Mouse (Mus musculus) spleen, adult 2 months (tissue): ENCODE results near the gene Atl3.

Experiments
- CTCF ChIP-seq: fragments of 200-500 bp; IDR thresholded peaks from 2 replicates; pipeline ENCODE4 v1.5.1; 2011; ENCODE audit warnings: mild to moderate bottlenecking, inconsistent platforms; ENCODE audit not compliant: insufficient read depth, insufficient read length, insufficient replicate concordance; ENCODE audit errors: extremely low read depth
- POLR2A ChIP-seq: fragments of 200-500 bp; IDR thresholded peaks from 2 replicates; pipeline ENCODE4 v1.6.1; 2011; ENCODE audit warnings: low read depth, low read length, inconsistent platforms

GRCm38 (mm10) chr19:7531906-7532305, 38.1 kb downstream of the Atl3 start:
- TF ChIP-seq CTCF = no peak
- TF ChIP-seq POLR2A = no peak
